Mouse (Mus musculus): ENCODE data around the gene Hnf4a. TPM values are rescaled to one million over a fixed set of nuclear protein-coding genes. Genes with fewer than 3 reads are reported as not detected.

The Hnf4a gene
- polyA plus RNA-seq, 1 experiment from 2014 or later: not detected

DNA sequence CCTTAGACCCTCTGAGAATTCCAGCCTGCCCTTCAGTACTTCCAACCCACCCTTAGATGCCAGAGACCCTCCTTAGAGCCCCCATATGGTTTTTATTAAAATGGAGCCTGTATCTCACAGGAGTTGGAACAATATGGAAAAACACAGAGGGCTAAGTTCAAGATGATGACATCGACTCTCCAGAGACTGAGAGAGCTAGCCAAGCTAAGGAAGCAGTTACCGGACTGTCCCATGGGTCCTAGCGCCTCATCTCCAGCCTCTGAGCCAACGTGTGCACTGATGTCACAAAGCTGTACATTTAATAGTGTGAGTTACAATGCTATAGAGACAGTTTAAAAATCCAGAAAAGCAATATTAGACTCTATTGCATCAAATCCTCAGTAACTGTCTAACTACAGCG lies 84.4 kb downstream of the Hnf4a start:
- H3K9me3 ChIP-seq (ENCODE audit: control insufficient read depth, low read length): no peaks in the 10 kb centered on the region
- H3K27ac ChIP-seq (ENCODE audit: low read length): no peak overlapping the region
- no peak overlapping the region for H3K4me3 ChIP-seq (ENCODE audit: low read length)
- H3K4me1 ChIP-seq (replicated peaks; ENCODE audit: control insufficient read depth, insufficient read depth, low read length): no peaks in the 10 kb centered on the region; the same call in 1 of the 2 replicates
- H3K4me2 ChIP-seq (ENCODE audit: low read depth, low read length): no peak overlapping the region
- 53% methylated on average over 5 of the region's 5 CpGs for WGBS
- H3K9ac ChIP-seq (ENCODE audit: low read length): no peak overlapping the region
- ATAC-seq (ENCODE audit: low read depth): peak; percentile 41; the same call in 1 of the 2 replicates
- H3K36me3 ChIP-seq (ENCODE audit: control insufficient read depth, insufficient read depth, low read length): no peaks in the 10 kb centered on the region
- H3K27me3 ChIP-seq (ENCODE audit: control insufficient read depth, insufficient read depth, low read depth, low read length): no peaks in the 10 kb centered on the region

DNA sequence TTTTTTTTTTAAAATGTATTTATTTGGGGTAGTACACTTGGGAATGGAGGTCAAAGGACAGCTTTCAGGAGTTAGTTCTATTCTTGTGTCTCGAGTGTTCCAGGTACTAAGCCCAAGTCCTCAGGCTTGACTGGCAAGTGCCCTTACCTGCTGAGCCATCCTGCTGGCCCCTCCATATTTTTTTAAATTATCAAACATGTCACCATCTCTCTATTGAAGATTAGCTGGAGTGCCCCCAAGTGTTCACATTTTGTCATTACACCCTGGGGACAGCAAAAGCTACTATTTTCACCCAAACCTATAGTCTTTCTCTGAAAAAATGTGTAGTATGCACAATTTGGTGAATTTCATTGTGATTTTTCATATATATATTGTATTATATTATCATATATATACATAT lies 85.5 kb downstream of the Hnf4a start:
- no peaks in the 10 kb centered on the region for H3K36me3 ChIP-seq (ENCODE audit: control insufficient read depth, insufficient read depth, low read length)
- H3K4me3 ChIP-seq (ENCODE audit: low read length): no peak overlapping the region
- 67% methylated on average over 1 of the region's 1 CpGs for WGBS
- peaks cover 7% of the 10 kb centered on the region for H3K4me1 ChIP-seq (replicated peaks; ENCODE audit: control insufficient read depth, insufficient read depth, low read length)
- ATAC-seq (ENCODE audit: low read depth): no peak
- no peak overlapping the region for H3K9ac ChIP-seq (ENCODE audit: low read length)
- H3K27me3 ChIP-seq (ENCODE audit: control insufficient read depth, insufficient read depth, low read depth, low read length): no peaks in the 10 kb centered on the region
- no peak overlapping the region for H3K4me2 ChIP-seq (ENCODE audit: low read depth, low read length)
- H3K27ac ChIP-seq (ENCODE audit: low read length): no peak overlapping the region
- H3K9me3 ChIP-seq (ENCODE audit: control insufficient read depth, low read length): no peaks in the 10 kb centered on the region

DNA sequence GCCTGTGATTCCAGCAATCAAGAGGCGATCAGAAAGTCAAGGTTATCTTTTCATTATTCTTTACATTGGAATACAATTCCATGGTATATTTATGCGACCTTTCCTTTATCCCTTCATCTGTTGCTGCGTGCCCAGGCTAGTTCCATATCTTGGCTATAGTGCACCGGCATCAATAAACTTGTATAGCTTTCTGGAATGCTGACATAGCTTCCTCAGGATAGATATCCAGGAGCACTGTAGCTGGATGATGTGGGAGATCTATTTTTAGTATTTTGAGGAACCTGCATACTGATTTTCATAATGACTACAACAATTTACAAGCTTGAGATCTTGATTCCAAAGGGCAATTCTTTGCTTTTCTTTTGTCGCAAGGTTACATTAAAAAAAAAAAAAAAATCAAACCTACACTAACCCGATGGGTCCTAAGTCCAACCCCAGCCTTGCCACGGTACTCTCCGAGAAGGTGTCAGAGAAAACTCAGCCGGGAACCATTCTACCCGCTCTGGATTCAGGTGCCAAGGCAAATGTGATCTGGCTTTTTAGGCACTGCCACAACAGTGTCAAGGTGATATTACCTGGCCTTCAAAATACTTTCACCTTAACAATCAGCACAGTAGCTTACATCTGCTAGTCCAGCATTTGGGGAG lies 87.2 kb downstream of the Hnf4a start:
- Histone ChIP-seq H3K27ac (ENCODE audit: low read length) (no peak overlapping the region), H3K27me3 (ENCODE audit: control insufficient read depth, insufficient read depth, low read depth, low read length) (no peaks in the 10 kb centered on the region), H3K9ac (ENCODE audit: low read length) (no peak overlapping the region), H3K4me3 (ENCODE audit: low read length) (no peak overlapping the region), H3K9me3 (ENCODE audit: control insufficient read depth, low read length) (no peaks in the 10 kb centered on the region), H3K36me3 (ENCODE audit: control insufficient read depth, insufficient read depth, low read length) (no peaks in the 10 kb centered on the region), H3K4me1 (replicated peaks; ENCODE audit: control insufficient read depth, insufficient read depth, low read length) (peaks cover 9% of the 10 kb centered on the region), H3K4me2 (ENCODE audit: low read depth, low read length) (no peak overlapping the region)
- 87% methylated on average over 10 of the region's 10 CpGs for WGBS
- ATAC-seq (ENCODE audit: low read depth): no peak

DNA sequence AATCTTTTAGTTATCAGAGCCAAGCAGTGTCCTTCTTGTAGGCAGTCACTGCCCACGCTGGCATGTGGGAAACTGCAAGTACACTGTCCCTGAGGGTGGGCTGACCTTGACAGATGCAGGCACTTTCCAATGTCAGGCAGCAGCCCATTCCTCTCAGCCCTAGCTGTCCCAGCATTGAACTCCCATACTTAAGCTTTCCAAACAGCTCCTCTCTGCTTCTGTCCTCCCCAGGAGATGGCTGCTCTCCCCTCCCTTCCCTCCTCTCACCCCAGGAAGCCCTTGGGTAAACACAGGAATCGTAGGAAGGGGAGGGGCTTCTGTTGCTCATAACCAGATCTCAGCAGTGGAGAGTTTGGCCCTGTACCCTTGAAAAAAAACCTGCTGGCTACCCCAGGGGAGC lies 88.5 kb downstream of the Hnf4a start:
- Histone ChIP-seq H3K9me3 (ENCODE audit: control insufficient read depth, low read length) (no peaks in the 10 kb centered on the region), H3K4me2 (ENCODE audit: low read depth, low read length) (no peak overlapping the region), H3K4me1 (replicated peaks; ENCODE audit: control insufficient read depth, insufficient read depth, low read length) (peaks cover 9% of the 10 kb centered on the region), H3K27ac (ENCODE audit: low read length) (peak overlapping the region; percentile 74), H3K27me3 (ENCODE audit: control insufficient read depth, insufficient read depth, low read depth, low read length) (no peaks in the 10 kb centered on the region), H3K4me3 (ENCODE audit: low read length) (no peak overlapping the region), H3K36me3 (ENCODE audit: control insufficient read depth, insufficient read depth, low read length) (no peaks in the 10 kb centered on the region), H3K9ac (ENCODE audit: low read length) (no peak overlapping the region)
- 13% methylated on average over 2 of the region's 2 CpGs for WGBS
- ATAC-seq (ENCODE audit: low read depth): peak; percentile 60

DNA sequence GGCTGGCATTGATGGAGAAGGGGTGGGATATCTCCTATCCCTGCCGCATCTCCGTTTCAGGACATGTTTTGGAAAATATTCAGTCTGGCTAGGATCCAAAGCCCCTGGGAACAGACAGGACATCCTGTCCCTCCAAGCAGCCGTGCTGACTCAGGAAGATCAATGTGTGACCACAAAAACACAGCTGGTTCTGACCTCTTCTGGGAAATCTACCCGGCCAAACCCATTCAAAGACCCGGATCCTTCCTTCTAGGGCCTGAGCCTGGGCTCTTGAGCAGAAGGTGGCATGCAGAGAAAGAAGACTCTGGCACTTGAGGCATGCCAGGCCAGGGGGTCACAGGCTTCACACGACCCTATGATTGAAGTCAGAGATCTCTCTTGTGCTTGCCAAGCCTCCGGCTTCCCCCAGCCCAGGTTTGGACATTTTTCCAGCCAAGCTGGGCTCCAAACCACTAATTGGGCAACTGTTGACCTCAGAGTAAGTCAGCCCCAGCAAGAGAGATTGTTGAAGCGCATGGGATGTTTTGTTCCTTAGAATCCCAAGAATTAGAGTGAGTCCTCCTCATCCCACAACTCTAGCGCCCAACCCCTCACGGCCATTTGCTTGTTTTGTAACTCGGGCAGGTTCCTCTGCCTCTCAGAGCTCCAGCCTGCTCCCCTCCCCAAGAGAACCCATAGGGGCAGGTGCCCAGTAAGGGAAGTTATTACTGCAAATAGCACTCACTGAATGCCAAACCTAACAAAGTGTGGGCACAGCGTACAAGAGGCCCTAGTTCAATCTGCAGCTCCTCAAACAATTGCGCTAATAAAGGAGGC lies 89.7 kb downstream of the Hnf4a start:
- no peaks in the 10 kb centered on the region for H3K36me3 ChIP-seq (ENCODE audit: control insufficient read depth, insufficient read depth, low read length)
- no peaks in the 10 kb centered on the region for H3K9me3 ChIP-seq (ENCODE audit: control insufficient read depth, low read length)
- H3K27me3 ChIP-seq (ENCODE audit: control insufficient read depth, insufficient read depth, low read depth, low read length): no peaks in the 10 kb centered on the region
- peak overlapping the region; percentile 86 for H3K27ac ChIP-seq (ENCODE audit: low read length)
- H3K4me3 ChIP-seq (ENCODE audit: low read length): no peak overlapping the region
- peaks cover 9% of the 10 kb centered on the region for H3K4me1 ChIP-seq (replicated peaks; ENCODE audit: control insufficient read depth, insufficient read depth, low read length)
- peak; percentile 82 for ATAC-seq (ENCODE audit: low read depth)
- H3K4me2 ChIP-seq (ENCODE audit: low read depth, low read length): no peak overlapping the region
- H3K9ac ChIP-seq (ENCODE audit: low read length): no peak overlapping the region
- 43% methylated on average over 13 of the region's 13 CpGs for WGBS

DNA sequence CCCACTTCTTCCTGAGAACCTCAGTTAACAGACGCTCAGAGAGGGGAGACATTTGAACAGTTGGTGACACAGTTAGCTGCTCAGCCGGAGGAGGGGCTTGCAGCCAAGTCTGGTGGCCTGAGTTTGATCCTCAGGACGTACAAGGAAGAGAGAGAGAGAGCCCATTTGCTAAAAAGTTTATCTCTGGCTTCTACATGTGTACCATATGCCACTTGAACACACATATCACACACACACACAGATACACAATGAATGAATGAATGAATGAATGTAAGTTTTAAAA lies 90.2 kb downstream of the Hnf4a start:
- ATAC-seq (ENCODE audit: low read depth): no peak
- Histone ChIP-seq H3K4me3 (ENCODE audit: low read length) (no peak overlapping the region), H3K27me3 (ENCODE audit: control insufficient read depth, insufficient read depth, low read depth, low read length) (no peaks in the 10 kb centered on the region), H3K36me3 (ENCODE audit: control insufficient read depth, insufficient read depth, low read length) (no peaks in the 10 kb centered on the region), H3K4me2 (ENCODE audit: low read depth, low read length) (no peak overlapping the region), H3K9ac (ENCODE audit: low read length) (no peak overlapping the region), H3K4me1 (replicated peaks; ENCODE audit: control insufficient read depth, insufficient read depth, low read length) (peaks cover 13% of the 10 kb centered on the region), H3K27ac (ENCODE audit: low read length) (peak overlapping the region; percentile 86), H3K9me3 (ENCODE audit: control insufficient read depth, low read length) (no peaks in the 10 kb centered on the region)
- 37% methylated on average over 3 of the region's 3 CpGs for WGBS

DNA sequence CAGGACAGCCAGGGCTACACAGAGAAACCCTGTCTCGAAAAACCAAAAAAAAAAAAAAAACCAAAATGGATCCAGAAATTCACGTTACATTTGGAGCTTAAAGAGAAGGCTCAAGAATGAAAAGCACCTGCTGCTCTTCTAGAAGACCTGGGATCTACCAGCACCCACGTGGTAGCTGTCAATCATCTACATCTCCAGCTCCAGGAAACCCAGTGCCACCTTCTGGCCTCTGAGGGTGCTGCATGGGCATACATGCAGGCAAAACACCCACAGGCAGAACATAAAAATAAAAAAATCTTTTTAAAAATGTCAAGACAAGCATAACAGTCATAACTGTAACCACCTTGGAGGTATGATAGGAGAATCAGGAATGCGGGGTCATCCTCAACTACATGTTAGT lies 91.1 kb downstream of the Hnf4a start:
- no peak for ATAC-seq (ENCODE audit: low read depth)
- no peaks in the 10 kb centered on the region for H3K36me3 ChIP-seq (ENCODE audit: control insufficient read depth, insufficient read depth, low read length)
- peaks cover 13% of the 10 kb centered on the region for H3K4me1 ChIP-seq (replicated peaks; ENCODE audit: control insufficient read depth, insufficient read depth, low read length)
- no peak overlapping the region for H3K4me3 ChIP-seq (ENCODE audit: low read length)
- no peak overlapping the region for H3K9ac ChIP-seq (ENCODE audit: low read length)
- H3K27me3 ChIP-seq (ENCODE audit: control insufficient read depth, insufficient read depth, low read depth, low read length): no peaks in the 10 kb centered on the region
- no peak overlapping the region for H3K4me2 ChIP-seq (ENCODE audit: low read depth, low read length)
- no peak overlapping the region for H3K27ac ChIP-seq (ENCODE audit: low read length)
- H3K9me3 ChIP-seq (ENCODE audit: control insufficient read depth, low read length): no peaks in the 10 kb centered on the region
- 49% methylated on average over 4 of the region's 4 CpGs for WGBS

DNA sequence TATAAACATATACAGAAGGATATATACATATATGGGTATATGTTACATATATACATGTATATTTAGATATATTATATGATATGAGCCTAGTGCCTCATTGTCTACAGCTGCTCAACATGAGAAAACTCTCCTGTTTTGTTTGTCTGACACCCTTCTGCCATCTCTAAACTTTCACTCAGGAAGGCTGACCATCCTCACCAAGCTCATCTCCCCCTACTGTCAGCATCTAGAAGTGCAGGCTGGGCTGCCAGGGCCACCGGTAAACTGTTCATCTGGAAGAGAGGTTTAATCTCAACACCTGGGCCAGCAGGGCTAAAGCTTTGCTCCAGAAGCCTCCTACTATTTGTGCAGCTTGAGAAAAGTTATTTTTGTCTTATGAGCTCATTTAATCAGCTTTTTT lies 92.6 kb downstream of the Hnf4a start:
- no peaks in the 10 kb centered on the region for H3K36me3 ChIP-seq (ENCODE audit: control insufficient read depth, insufficient read depth, low read length)
- H3K27me3 ChIP-seq (ENCODE audit: control insufficient read depth, insufficient read depth, low read depth, low read length): no peaks in the 10 kb centered on the region
- no peak for ATAC-seq (ENCODE audit: low read depth)
- H3K9me3 ChIP-seq (ENCODE audit: control insufficient read depth, low read length): no peaks in the 10 kb centered on the region
- no peak overlapping the region for H3K4me2 ChIP-seq (ENCODE audit: low read depth, low read length)
- H3K9ac ChIP-seq (ENCODE audit: low read length): no peak overlapping the region
- no peak overlapping the region for H3K4me3 ChIP-seq (ENCODE audit: low read length)
- H3K27ac ChIP-seq (ENCODE audit: low read length): no peak overlapping the region
- peaks cover 18% of the 10 kb centered on the region for H3K4me1 ChIP-seq (replicated peaks; ENCODE audit: control insufficient read depth, insufficient read depth, low read length)
- WGBS: 9% methylated on average over 1 of the region's 1 CpGs

DNA sequence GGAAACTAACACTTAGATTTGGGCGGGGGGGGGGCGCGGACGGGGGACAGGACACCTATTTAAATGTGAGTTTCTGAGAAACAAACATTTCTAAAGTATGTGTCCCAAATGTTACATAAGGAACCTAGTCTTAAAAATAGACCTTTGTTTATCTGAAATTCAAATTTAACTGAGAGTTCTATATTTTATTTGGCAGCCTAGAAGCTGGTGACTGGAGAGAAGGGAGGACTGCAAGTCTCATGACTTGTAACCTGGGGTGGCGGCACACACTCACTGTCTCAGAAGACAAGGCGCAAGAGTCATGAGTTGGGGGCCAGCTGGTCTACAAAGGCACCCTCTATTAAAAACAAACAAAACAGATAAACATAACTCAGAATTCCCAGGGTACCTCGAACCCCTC lies 94.5 kb downstream of the Hnf4a start:
- H3K4me2 ChIP-seq (ENCODE audit: low read depth, low read length): no peak overlapping the region
- 78% methylated on average over 7 of the region's 7 CpGs for WGBS
- no peak for ATAC-seq (ENCODE audit: low read depth)
- H3K4me1 ChIP-seq (replicated peaks; ENCODE audit: control insufficient read depth, insufficient read depth, low read length): peaks cover 18% of the 10 kb centered on the region
- no peak overlapping the region for H3K9ac ChIP-seq (ENCODE audit: low read length)
- H3K36me3 ChIP-seq (ENCODE audit: control insufficient read depth, insufficient read depth, low read length): no peaks in the 10 kb centered on the region
- no peaks in the 10 kb centered on the region for H3K27me3 ChIP-seq (ENCODE audit: control insufficient read depth, insufficient read depth, low read depth, low read length)
- no peak overlapping the region for H3K27ac ChIP-seq (ENCODE audit: low read length)
- H3K9me3 ChIP-seq (ENCODE audit: control insufficient read depth, low read length): no peaks in the 10 kb centered on the region
- no peak overlapping the region for H3K4me3 ChIP-seq (ENCODE audit: low read length)

All from lung, embryonic 16.5 days (tissue).